Mouse (Mus musculus): Measurements from ENCODE around the gene Rgs7. TPM values are rescaled to one million over a fixed set of nuclear protein-coding genes. Genes with fewer than 3 reads are reported as not detected.

Gene Rgs7
- total RNA-seq, 4 experiments from 2014 or later: 0.31 to 0.46 TPM; not detected in 2

GRCm38 (mm10) chr1:175431356-175432053 lies 60.8 kb downstream of the Rgs7 start:
- no peak for DNase-seq (ENCODE audit: low spot score in 2 of 2)

DNA sequence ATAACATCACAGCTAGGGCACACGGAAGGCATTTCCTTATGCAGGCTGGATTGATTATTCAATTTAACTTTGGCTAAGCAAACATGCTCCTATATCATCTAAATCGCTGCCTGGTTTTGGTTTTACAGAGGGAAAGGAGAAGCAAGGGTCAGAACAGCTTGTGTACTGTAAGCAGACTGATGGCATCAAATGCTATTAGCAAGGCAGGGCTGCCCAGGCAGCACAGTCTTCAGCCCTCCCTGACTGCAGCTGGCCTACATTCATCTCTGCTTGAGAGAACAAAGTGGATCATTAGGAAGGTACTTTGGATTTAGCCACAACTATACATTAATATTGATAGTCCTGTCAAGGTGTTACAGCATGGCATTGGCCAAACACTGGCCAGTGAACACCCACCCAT lies 65.2 kb downstream of the Rgs7 start:
- DNase-seq (ENCODE audit: low spot score in 2 of 2): no peak

DNA sequence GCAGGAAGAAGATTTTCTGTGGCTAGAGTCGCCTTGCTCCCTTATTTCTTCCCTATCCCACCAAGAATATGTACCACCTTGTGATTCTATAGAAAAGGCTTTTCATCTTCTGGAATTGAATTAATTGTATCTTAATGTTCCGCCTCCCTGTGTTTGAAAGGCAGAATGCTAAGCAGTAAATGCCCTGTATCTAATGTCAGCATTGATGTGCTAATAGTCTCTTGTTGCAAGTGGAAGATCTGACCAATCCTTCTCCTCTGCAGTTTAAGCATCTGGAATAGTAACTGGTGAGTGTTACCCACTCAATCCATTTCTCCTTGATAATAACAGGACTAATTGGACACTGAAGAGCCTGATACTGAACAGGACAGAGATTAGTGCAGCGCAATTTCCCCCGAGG lies 65.9 kb downstream of the Rgs7 start:
- DNase-seq (ENCODE audit: low spot score in 2 of 2): no peak

DNA sequence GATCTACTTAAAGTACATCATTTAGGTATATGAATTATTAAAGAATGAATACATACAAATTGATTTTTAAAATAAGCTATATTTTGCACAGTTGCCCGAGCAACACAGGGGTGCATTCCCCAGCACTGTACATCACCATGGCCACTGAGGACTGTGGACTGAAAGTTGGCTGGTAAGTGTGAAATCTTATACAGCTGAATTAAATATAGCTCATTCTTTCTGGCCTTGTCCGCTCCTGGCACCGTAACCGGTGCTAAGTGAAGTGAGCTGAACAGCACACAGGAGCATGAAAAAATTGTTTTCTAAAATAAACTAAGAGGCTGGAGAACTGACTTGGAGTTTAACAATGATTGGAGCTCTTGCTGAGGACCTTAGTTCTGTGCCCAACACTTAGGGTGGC lies 71.4 kb downstream of the Rgs7 start:
- DNase-seq (ENCODE audit: low spot score in 2 of 2): peak; percentile 18 to 26

DNA sequence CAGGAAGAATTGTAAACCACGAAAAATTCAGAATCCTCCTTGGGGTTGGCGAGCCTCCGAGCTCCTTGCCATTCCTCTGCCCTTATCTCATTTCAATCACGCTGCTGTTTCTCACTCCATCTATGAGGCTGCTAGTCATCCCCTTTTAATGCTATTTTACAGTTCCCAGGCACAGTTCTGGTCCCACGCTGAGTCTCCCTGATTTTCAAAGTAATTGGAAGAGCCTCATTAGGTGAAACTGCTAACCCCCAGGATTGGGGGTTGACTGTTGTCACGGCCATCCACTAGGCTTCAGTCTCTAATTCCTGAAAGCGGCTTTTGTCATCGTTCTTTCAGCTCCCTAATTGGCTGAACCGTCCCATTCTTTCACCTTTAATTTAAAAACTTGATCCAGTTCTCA lies 76.6 kb downstream of the Rgs7 start:
- DNase-seq (ENCODE audit: low spot score in 2 of 2): no peak

DNA sequence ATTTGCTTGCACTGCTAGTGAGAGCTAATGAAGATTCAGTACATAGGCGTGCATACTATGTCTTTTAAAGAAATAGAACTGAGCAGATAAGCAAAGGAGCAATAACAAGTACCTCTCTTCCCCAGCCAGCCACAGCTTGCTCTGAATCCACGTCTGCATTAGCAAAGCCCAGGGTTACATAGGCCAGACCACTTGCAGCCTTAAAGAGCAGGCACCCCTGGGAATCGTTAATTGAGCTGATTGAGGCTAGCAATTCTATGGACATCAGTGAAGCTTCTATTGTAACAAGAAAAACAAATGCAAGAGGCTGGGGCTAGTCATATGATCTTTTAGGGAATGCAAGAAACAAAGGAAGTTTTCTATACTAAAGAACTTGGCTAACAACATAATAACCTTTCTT lies 81.9 kb downstream of the Rgs7 start:
- no peak for DNase-seq (ENCODE audit: low spot score in 2 of 2)

GRCm38 (mm10) chr1:175391894-175392293 lies 100.4 kb downstream of the Rgs7 start:
- no peak for DNase-seq (ENCODE audit: low spot score in 2 of 2)

GRCm38 (mm10) chr1:175389250-175389649 lies 103.0 kb downstream of the Rgs7 start:
- DNase-seq (ENCODE audit: low spot score in 2 of 2): no peak

- no peak for DNase-seq (ENCODE audit: low spot score in 2 of 2)
Measured at GRCm38 (mm10) chr1:175385581-175386235, 106.6 kb downstream of the Rgs7 start.

DNA sequence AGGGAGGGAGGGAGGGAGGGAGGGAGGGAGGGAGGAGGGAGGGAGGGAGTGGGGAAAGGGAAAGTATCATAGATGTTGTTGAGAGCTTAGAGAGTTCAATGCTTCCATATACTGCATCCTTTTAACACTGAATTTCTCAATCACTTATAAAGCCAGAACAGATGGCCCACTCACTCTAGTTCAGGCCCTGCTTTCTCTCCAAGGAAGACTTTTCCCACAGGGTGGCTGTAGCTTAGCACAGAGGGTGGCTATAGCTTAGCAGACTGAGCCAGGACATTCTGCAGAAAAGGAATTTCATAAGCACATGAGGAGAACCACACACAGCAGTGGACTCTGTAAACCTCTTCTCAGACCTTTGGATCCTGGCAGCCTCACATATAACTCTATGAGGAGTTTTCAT lies 119.7 kb downstream of the Rgs7 start:
- no peak for DNase-seq (ENCODE audit: low spot score in 2 of 2)

DNA sequence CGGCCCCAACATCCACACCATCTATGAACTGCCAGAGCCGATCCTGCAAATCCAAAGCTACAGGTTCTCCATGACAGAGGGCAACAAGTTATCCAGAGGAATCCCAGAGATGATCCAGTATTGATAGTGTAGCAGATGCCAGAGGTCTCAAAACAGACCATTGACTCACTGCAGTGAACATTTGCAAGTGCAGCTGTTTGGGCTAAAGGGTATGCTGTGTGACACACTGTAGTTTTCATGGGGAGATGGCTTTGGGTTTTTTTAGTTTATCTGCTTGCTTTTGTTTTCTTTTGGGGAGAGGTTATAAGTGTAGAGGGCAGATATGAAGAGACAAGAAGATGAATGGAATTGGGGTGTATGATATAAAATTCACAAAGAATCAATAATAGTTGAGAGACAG lies 124.2 kb downstream of the Rgs7 start:
- DNase-seq (ENCODE audit: low spot score in 2 of 2): no peak

DNA sequence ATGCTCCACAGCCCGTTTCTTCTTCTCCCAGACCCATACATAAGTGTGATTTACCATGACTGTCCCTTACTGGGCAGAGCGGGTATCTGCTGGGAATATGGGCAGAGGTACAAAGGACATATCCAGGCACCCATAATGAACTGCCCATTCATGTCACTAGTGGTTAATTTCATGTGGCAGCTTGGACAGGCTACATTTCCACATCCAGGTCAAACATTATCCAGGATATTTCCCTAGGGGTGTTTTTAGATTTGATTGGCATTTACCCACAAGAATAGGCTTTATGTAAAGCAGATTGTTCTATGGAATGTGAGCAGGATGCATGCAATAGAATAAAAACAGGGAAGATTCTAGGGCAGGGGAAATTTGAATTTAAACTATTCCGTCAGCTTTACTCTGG lies 128.7 kb downstream of the Rgs7 start:
- DNase-seq (ENCODE audit: low spot score in 2 of 2): no peak

DNA sequence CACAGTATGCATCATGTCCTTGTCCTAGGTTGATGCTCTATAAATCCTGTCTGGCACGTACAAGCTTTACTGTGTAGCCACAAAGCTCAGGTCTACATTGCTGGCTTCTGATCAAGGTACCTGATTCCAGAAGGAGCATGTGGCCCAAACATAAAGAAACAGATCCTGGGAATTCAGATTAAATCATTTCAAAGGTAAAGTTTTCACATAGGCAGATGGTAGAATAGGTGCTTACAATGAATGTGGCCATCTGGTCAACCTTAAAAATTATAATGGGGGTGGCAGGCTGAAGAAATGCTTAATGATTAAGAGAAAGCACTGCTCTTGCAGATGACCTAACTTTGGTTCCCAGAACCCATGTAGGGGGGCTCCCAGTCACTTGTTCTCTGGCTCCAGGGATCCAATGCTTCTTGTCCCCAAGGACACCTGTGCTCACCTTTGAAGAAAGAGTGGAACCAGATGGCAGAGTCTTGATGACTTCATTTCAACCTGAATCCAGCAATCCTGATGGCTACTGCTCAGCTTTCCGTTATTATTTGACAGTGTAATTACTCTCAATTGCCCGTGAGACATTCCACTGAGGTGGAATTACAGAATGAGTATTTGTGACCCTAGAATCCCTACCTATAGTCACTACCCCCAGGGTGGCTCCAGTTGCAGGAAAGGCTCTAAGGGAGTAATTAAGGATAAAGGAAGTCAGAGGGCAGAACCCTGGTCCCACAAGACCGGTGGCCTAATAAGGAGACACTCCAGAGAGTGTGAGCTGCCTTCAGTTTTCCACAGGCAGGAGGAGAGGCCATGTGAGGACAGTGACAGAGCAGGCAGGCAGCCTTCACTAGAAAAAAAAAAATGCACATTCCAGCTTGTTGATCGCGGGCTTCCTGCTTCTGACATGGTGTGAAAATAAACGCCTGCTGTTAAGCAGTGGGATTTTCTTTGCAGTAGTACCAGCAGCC lies 132.6 kb downstream of the Rgs7 start:
- no peak for DNase-seq (ENCODE audit: low spot score in 2 of 2)

DNA sequence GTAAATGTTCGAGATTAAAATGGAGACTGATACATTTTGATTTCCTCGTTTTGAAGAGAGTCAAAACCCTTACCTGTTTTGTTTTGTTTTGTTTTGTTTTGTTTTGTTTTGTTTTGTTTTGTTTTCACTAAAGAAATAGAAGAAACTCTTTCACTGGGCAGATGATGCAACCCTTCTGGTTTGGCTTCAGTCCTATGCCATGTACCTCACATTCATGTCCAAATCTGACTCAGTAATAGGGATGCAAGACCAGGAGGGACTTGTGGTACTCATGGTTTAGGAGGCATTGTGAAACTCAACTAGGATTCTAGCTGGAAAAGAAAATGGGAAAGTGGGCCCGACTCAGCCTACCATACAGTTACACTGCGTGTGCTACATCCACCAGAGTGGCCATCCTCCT lies 139.4 kb downstream of the Rgs7 start:
- DNase-seq (ENCODE audit: low spot score in 2 of 2): no peak

GRCm38 (mm10) chr1:175346162-175346561 lies 146.1 kb downstream of the Rgs7 start:
- no peak for DNase-seq (ENCODE audit: low spot score in 2 of 2)

DNA sequence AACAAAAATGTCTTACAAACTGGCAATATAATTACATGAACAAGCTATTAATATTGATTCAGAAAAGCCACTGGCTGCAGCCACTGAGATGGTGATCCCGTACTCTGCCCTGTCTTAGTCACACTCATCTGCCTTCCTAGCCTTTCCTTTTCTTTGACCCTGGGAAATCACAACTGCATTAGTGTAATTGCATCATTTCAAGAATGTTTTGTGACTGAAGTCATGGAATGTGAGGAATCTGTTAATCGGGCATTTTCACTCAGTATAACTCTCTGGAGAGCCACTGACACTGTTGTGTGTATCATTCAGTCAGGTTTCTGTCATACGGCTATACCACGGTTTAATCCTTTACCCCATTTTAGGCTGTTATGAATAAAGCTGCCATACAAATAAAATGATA lies 156.1 kb downstream of the Rgs7 start:
- no peak for DNase-seq (ENCODE audit: low spot score in 2 of 2)

GRCm38 (mm10) chr1:175333041-175333854 lies 159.1 kb downstream of the Rgs7 start:
- DNase-seq (ENCODE audit: low spot score in 2 of 2): no peak

- no peak for DNase-seq (ENCODE audit: low spot score in 2 of 2)
Measured at GRCm38 (mm10) chr1:175329934-175330471, 162.3 kb downstream of the Rgs7 start.

GRCm38 (mm10) chr1:175322781-175323180 lies 169.5 kb downstream of the Rgs7 start:
- no peak for DNase-seq (ENCODE audit: low spot score in 2 of 2)

DNA sequence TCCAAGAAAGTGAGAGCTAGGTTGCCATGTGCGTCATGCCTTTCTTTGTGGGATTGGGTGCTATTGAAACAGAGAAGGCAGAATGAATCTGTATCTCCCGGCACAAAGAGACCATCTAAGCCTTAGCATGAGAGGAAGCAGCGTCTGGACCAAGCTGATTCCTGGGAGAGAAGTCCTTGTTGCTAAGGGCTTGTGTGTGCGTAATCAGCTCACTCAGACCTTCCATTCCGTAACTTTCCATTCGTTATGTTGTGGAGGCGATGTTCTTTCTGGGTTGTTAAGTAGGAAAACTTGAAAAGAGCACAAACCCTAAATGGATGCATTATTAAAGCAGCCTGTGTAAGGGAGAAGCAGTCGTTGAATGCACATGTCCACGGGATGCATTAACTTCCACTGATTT lies 173.1 kb downstream of the Rgs7 start:
- no peak for DNase-seq (ENCODE audit: low spot score in 2 of 2)

GRCm38 (mm10) chr1:175317264-175317663 lies 175.0 kb downstream of the Rgs7 start:
- DNase-seq (ENCODE audit: low spot score in 2 of 2): no peak
